Mouse (Mus musculus) left cerebral cortex, postnatal 36 days (tissue): ENCODE data around the gene Gm10406. TPM values are rescaled to one million over a fixed set of nuclear protein-coding genes. Genes with fewer than 3 reads are reported as not detected.
A peak's percentile ranks its signal among the peaks of the same experiment; 100 is the strongest.
"Not testable (repeated sequence)": the region's sequence is repeated elsewhere in the genome, so short reads cannot be mapped to it uniquely, and the experiment has no call there.

Experiments
- DNase-seq, 2 experiments: peaks; one replicate each; pipeline ENCODE4 v3.0.0; 2021 to 2022; ENCODE audit warnings: low spot score in 2 of 2, mixed read lengths in 1 of 2
- intact Hi-C: fragments of 180-260 bp; cut with DNase I; formaldehyde crosslinking; loops from one replicate; pipeline ENCODE4 v1.15.1; 2025
- total RNA-seq, 2 experiments: library from RNA; stranded (reverse); gene quantifications; 2 replicates each; pipeline ENCODE4 v1.2.3; 2021

The Gm10406 gene
- total RNA-seq = under 1 TPM; 0.22 to 0.41 TPM

DNA sequence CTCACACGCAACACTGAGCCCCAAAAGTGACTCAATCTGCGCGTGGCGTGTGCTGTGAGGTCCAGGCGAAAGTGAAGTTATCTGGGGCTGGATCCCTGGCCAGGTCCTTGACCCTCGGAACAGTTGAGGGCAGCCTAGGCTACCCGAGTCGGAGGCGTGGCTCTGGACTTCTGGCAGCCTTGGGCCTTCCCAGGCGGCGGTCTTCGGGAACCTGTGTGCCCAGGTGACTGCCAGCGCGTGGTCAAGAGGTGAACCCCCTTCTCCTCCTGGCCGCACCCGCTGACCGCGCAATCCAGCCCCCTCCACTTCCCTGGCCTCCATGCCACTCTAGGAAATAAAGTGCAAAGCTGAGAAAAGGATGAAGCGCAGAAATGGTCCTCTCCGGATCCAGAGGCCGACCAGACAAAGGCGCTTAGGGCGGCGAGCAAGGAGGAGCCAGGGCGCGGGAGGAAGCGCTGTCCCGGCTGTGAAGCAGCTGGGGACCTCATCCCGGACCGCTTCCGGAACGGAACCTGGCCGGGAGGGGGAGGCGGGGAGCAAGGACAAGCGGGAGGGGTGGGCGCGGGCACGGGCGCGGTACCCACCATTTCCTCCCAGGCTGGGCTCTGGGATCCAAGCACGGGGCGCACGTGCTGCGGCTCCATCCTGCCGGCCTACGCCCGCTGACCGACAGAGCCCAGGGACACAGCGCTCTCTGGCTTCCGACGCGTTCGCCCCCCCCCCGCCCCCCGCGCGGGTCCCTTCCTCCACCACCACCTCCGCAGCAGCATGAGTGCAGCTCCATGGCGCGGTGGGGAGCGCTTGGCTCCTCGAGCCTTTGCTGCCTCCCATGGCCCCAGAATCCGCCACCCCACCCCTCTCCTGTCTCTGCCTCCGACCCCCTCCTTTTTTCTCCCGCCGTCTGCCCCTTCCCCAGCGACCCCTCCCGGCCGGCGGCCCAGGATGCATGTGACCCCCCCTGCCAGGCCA, at the start of gene Gm10406:
Gene Gm10406 (minus strand): TSS at position 669 of the 969 bp plus-strand sequence.
- intact Hi-C loops = not testable (repeated sequence)
- DNase-seq = peak; percentile 28 to 30

DNA sequence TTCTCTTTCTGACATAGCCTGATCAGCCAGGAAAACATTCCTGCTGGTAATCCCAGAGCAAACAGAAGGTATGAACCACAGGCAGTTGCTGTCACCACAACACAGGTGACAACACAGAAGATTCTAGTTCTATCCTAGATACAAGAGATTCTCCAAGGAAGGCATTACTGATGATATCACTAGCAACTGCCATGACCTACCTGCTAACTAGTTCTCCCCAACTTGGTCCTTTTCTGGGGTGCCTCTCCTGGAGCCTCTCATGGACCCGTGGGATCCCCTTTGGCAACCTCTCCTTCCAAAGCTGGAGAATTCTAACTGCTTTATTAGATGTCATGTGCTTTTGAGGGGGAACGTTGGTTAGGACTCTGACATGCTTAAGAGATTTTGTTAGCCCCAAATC, 17.6 kb upstream of the Gm10406 start, which contains the start of gene Gm3685:
Gene Gm3685 (minus strand): TSS at position 101 of the 400 bp plus-strand sequence.
- DNase-seq, intact Hi-C loops: not testable (repeated sequence)

DNA sequence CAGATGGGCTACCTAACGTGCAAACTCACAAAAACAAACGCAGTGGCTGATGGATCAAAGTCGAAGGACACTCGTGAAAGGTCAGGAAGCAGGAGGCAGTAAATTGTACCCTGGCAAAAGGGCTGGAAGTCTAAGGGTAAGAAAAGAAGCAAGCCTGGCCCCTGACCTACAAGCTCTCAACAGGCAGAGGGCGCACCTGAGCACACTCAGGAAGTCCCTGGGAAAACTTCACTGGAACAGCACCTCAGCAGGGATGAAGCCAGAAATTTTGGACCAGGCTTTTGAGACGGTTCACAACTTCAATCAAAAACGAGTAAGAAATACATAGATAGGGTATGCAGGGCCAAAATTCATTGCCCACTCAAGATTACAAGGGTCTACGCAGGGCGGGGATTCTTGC, 975 bp downstream of the Gm10406 start:
- intact Hi-C loops = not testable (repeated sequence)
- DNase-seq = peak; percentile 3 to 14

DNA sequence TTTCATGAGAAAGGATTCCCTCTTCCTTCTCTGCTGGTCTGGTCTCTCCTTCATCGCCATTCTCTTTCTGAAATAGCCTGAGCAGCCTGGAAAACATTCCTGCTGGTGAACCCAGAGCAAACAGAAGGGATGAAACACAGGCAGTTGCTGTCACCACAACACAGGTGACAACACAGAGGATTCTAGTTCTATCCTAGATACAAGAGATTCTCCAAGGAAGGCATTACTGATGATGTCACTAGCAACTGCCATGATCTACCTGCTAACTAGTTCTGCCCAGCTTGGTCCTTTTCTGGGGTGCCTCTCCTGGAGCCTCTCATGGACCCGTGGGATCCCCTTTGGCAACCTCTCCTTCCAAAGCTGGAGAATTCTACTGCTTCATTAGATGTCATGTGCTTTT, 53.5 kb downstream of the Gm10406 start, which contains the start of gene Gm6356:
Gene Gm6356 (minus strand): TSS at position 101 of the 400 bp plus-strand sequence.
- DNase-seq, intact Hi-C loops: not testable (repeated sequence)

Other genes with a start within 250 kb of the Gm10406 start
- gene Gm3642, start 187.1 kb downstream of the Gm10406 start, total RNA-seq = under 1 TPM; 0.27 to 0.57 TPM
- 1 to 10 TPM; 1.3 to 1.6 TPM for gene Gm3667, start 137.5 kb downstream of the Gm10406 start, total RNA-seq
- not detected for gene Gm6356, start 53.6 kb downstream of the Gm10406 start, total RNA-seq
- not detected for gene Gm3685, start 17.5 kb upstream of the Gm10406 start, total RNA-seq
- gene Gm3696, start 73.2 kb upstream of the Gm10406 start, total RNA-seq = 1 to 10 TPM; 2.1 to 2.6 TPM
- not detected for gene Gm6676, start 98.0 kb upstream of the Gm10406 start, total RNA-seq
- gene Gm3512, start 147.1 kb upstream of the Gm10406 start, total RNA-seq = 1 to 10 TPM; 1.3 to 2.0 TPM
- not detected for gene Gm16434, start 167.1 kb upstream of the Gm10406 start, total RNA-seq
- gene Gm3727, start 237.3 kb upstream of the Gm10406 start, total RNA-seq = not detected